Mouse (Mus musculus) layer of hippocampus, postnatal 14 days (tissue): ENCODE measurements around the gene Clpb. TPM values are rescaled to one million over a fixed set of nuclear protein-coding genes. Genes with fewer than 3 reads are reported as not detected.

ENCODE experiments used
- DNase-seq, 2 experiments: peaks; one replicate each; pipeline ENCODE4 v3.0.0; 2021 to 2022; ENCODE audit warnings: low spot score in 2 of 2, mixed read lengths in 1 of 2
- total RNA-seq, 2 experiments: library from RNA; stranded (reverse); gene quantifications; 2 replicates each; pipeline ENCODE4 v1.2.3; 2021

The Clpb gene
- total RNA-seq, 2 experiments from 2014 or later: 43.7 to 46.5 TPM

DNA sequence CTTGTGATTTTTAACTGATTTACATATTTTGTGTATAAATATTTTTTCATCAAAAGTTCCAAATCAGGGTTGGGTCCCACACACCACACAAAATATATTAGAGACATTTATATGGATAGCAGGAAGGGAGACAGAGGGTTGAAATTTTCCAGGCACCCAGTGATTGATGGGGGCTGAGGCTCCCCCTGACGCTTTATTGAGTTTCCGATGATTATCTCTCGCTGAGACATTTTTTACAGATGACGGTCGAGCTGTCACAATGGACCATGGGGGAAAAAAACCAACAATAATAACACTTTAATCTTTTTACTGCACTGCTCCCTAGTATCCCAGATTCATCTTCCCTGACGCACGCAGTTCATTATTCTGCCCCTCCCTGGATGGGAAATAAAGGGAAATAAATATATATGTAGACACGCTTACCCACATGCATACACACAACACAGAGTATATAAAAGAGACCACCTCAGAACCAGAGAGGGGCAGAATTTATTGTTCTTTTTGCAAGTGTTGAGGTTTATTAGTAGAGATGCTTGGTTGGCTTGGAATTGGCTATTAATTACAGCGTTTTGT lies 50.5 kb downstream of the Clpb start:
- DNase-seq: no peak

DNA sequence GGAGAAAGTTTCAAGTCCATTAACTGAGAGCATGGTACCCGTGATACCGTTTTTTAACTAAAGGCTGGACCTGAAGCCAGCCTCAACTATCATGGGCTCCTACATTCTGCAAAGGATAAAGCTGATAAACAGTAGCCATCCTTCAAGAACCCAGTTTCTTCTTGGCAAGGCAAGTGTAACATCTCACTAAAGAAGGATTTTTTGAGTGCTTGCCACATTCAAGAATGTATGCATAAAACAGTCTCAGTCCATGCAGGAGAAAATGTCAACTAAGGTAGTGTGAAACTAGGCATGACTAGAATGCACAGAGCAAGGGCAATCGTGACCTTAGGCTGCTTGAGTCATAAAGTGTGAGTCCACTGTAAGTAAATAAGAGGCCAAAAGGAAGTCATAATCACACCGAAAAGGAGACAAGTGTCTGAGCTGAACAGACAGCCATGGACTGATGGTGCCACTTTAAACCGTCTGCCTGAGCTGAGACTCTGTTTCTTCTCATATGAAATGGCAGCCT lies 51.7 kb downstream of the Clpb start:
- no peak for DNase-seq

GRCm38 (mm10) chr7:101720356-101720755 lies 56.9 kb downstream of the Clpb start:
- DNase-seq: no peak

GRCm38 (mm10) chr7:101725081-101725480 lies 61.6 kb downstream of the Clpb start:
- peak in 1 of 2 experiments; percentile 41 for DNase-seq

GRCm38 (mm10) chr7:101726980-101727379 lies 63.5 kb downstream of the Clpb start:
- DNase-seq: no peak

DNA sequence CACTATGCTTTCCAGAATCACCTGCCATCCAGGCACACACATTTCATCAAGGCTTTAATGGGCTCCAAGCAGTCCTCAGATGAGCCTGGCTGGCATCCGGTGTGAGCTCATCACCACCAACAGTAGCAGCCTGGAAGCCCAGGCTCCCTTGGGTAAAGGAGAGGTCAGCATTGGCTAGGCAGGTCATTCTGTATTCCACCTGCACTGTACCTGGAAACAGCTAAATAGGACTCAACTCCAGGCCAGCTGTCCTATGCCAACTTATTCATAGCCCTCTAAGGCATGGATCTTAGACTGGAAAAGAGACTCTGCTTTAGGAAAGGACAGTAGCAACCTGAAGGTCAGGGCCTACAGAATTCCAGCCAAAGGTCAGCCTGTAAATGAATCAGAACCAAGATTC lies 68.7 kb downstream of the Clpb start:
- no peak for DNase-seq

GRCm38 (mm10) chr7:101733042-101733441 lies 69.6 kb downstream of the Clpb start:
- DNase-seq: no peak

- no peak for DNase-seq
Observed at GRCm38 (mm10) chr7:101735297-101735696, 71.9 kb downstream of the Clpb start.

DNA sequence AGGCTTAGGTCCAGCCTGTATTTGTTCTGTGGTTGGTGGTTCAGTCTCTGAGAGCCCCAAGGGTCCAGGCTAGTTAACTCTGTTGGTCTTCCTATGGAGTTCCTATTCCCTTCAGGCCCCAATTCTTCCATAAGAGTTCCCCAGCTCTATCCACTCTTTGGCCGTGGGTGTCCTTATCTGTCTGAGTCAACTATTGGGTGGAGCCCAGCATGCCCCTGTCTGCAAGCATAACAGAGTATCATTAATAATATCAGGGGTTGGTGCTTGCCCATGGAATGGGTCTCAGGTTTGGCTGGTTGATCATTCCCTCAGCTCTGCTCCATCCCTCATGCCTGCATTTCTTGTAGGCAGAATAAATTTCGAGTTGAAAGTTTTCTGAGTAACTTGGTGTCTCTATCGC lies 74.3 kb downstream of the Clpb start:
- DNase-seq: no peak

DNA sequence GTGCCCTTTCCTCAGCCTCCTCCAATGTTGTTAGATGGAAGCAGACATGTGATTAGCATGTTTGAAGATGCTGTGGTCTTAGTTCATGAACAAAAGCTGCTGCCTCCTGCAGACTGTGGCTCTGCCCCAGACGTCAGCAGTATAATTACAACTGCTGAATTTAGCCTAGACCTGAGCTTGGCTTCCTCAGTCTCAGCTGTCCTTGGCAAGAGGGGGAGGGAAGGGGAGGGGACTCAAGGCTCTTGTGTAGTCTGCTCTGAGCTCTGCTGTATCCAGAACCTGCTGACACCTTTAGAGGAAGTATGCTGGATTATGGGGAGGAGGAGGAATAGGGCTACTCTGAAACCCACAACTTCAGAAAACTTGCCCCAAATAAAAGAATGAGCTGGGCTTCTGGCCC lies 76.2 kb downstream of the Clpb start:
- DNase-seq: no peak

DNA sequence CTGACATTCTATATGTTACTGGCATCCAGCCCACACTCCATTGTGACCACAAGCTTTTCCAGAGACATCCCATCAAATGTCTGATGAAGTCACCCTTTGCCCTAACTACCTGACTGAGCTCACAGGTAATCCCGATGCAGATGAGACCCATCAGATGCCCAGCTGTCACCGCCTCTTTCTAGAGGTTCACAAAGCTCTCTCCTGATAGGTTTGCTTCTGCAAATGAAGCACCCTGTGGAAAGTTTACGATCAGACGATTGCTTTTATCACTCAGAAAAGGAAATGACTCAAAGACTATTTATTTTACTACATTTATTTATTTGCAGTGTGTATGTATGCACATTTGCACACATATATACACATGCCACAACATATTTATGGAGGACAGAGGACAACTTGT lies 80.1 kb downstream of the Clpb start:
- DNase-seq: no peak

GRCm38 (mm10) chr7:101746559-101747334 lies 83.3 kb downstream of the Clpb start:
- DNase-seq: no peak

GRCm38 (mm10) chr7:101750268-101750667 lies 86.8 kb downstream of the Clpb start:
- no peak for DNase-seq

- DNase-seq: no peak
Observed at GRCm38 (mm10) chr7:101752346-101752745, 88.9 kb downstream of the Clpb start.

GRCm38 (mm10) chr7:101753492-101753891 lies 90.1 kb downstream of the Clpb start:
- no peak for DNase-seq

- no peak for DNase-seq
Observed at GRCm38 (mm10) chr7:101754416-101754815, 91.0 kb downstream of the Clpb start.

GRCm38 (mm10) chr7:101755301-101755700 lies 91.9 kb downstream of the Clpb start:
- DNase-seq: no peak

- DNase-seq: peak; percentile 17 to 63
Observed at GRCm38 (mm10) chr7:101761899-101762780, 98.7 kb downstream of the Clpb start.

GRCm38 (mm10) chr7:101767335-101767907 lies 104.0 kb downstream of the Clpb start:
- DNase-seq: no peak

DNA sequence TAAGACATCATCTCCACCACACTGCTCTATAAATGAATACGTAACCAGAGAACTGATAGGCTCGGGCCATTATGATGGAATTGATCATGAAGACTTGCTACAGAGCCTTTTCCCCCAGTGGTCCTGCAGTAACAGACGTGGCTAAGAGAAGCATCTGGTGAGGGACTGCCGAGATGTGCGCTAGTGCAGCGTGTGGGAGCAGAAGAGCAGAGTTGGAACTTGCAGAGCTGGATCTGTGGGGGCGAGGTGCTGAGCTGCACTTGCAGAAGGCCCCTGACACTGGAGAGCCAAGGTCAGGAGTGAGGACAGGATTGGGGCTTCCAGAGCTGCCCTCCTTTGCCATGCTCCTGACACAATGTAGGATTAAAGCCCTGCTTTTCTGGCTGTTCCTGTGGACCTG lies 106.6 kb downstream of the Clpb start:
- no peak for DNase-seq

GRCm38 (mm10) chr7:101771604-101772003 lies 108.2 kb downstream of the Clpb start:
- peak in 1 of 2 experiments; percentile 14 for DNase-seq
